Mouse (Mus musculus): Measurements from ENCODE around the gene D930007J09Rik. TPM values are rescaled to one million over a fixed set of nuclear protein-coding genes. Genes with fewer than 3 reads are reported as not detected.

Gene D930007J09Rik
- polyA plus RNA-seq, 1 experiment from 2014 or later: not detected

DNA sequence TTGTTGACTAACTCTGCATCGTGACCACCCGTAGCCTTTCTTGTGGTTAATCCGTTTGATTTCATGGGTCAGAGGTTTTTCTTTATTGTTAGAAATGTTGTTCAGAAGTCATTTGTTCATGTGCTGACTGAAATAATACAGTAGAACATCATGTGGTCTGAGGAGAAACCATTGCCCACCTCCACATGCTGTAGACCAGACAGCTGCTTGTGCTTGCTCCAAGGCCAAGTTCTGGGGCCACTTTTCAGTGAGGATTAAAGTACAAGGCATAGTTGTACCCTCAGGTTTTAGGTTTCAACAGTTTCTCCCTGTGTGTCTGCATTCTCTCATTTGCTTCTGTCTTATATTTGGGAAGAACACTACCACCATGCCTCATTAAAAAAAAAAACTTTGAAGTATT is 5.0 kb upstream of the D930007J09Rik start:
- Histone ChIP-seq H3K4me1 (peaks cover 16% of the 10 kb centered on the region), H3K9ac (no peak overlapping the region), H3K27me3 (no peaks in the 10 kb centered on the region), H3K4me3 (no peak overlapping the region), H3K9me3 (no peaks in the 10 kb centered on the region), H3K4me2 (no peak overlapping the region), H3K36me3 (peaks cover 33% of the 10 kb centered on the region), H3K27ac (no peak overlapping the region)
- no peak for ATAC-seq (ENCODE audit: borderline replicate concordance, extremely low read depth, low FRiP score, low TSS enrichment)
- WGBS: 88% methylated on average over 3 of the region's 3 CpGs

DNA sequence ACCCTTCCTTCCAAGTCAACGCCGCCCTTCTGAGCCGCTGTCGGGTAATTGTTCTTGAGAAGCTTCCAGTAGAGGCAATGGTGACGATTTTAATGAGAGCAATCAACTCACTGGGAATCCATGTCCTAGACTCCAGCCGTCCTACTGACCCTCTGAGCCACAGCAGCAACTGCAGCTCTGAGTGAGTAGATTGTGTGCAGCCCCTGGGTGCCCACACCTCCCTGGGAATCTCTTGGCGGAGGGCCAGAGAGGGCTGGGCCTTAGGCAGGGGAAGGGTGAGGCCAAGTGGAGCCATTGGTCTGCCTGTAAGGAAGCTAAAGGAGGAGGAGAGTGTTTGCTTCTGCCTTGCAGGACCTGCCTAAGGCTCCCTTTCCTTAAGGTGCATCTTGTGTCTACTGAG is 4.2 kb upstream of the D930007J09Rik start:
- Histone ChIP-seq H3K27ac (no peak overlapping the region), H3K9ac (no peak overlapping the region), H3K36me3 (peaks cover 30% of the 10 kb centered on the region), H3K9me3 (no peaks in the 10 kb centered on the region), H3K4me2 (no peak overlapping the region), H3K4me1 (peaks cover 16% of the 10 kb centered on the region), H3K4me3 (no peak overlapping the region), H3K27me3 (no peaks in the 10 kb centered on the region)
- WGBS: 82% methylated on average over 7 of the region's 7 CpGs
- ATAC-seq (ENCODE audit: borderline replicate concordance, extremely low read depth, low FRiP score, low TSS enrichment): no peak

DNA sequence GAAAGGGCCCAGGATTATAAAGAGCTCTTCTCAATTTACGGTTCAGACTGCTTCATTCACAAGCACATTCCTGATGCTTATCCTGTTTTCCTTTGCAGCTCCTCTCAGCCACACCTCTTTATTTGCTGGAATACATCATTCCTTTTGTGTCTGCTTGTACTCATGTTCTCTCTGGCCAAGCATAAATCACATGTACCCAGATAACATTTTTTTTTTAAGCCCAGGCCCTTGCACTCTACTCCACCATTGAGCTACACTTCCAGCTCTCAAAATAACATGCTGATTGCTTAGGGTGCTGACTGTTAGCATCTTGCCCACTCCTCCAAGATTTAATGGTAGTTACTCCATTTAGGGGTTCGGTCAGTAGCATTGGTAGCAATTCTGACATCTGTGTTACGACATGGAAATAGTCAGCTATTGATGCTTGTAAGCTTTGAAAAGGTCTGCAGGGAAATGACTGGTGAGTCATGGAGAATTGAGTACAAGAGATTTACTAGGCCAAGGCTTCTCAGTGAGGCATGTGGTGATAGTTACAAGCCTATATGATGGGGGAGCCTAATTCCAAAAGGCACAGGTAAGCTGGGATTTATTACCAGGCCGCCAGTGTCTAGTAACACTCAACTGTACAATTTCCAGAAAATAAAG is 1.2 kb upstream of the D930007J09Rik start:
- Histone ChIP-seq H3K9me3 (no peaks in the 10 kb centered on the region), H3K4me3 (peak overlapping the region; percentile 83), H3K36me3 (peaks cover 18% of the 10 kb centered on the region), H3K9ac (peak overlapping the region; percentile 79; the same call in 1 of the 2 replicates), H3K4me2 (peak overlapping the region; percentile 90), H3K27ac (no peak overlapping the region), H3K4me1 (peaks cover 21% of the 10 kb centered on the region), H3K27me3 (no peaks in the 10 kb centered on the region)
- 73% methylated on average over 4 of the region's 4 CpGs for WGBS
- no peak for ATAC-seq (ENCODE audit: borderline replicate concordance, extremely low read depth, low FRiP score, low TSS enrichment)

DNA sequence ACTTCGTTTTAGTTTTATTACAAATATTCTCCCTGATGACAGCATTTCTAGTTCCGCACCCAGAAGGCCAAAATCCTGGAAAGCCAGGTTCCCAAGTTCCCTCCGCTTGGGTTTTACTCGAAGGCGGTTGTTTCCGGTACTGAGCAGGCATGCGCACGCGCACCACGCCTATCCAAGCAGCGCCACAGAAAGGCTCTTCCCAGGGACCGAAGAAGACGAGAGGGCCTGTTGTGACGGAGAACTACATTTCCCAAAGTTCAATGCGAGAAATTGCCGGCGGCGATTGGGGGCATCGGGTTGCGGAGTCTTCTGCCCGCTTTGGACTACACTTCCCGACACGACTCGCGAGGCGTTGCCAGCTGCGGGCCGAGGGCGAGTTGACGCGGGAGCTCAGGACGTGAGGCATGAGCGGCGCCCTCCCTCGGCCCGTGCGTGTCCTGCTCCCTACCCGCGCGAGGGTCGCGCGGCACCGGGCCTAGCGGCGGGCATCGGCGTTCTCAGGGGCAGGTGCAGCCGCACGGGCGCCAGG is 892 bp downstream of the D930007J09Rik start, which contains the start of gene Wrnip1:
Gene Wrnip1 (plus strand): TSS at position 346 of the 529 bp plus-strand sequence.
- peak within 1 kb of the TSS; percentile 79 for H3K9ac ChIP-seq
- peaks cover 21% of the 10 kb centered on the region for H3K4me1 ChIP-seq
- peaks cover 8% of the 10 kb centered on the region for H3K36me3 ChIP-seq
- H3K4me3 ChIP-seq: peak within 1 kb of the TSS; percentile 83
- no peaks in the 10 kb centered on the region for H3K27me3 ChIP-seq
- peak; percentile 97 for ATAC-seq (ENCODE audit: borderline replicate concordance, extremely low read depth, low FRiP score, low TSS enrichment)
- under 1% methylated on average over 43 of the region's 51 CpGs for WGBS
- H3K27ac ChIP-seq: peak within 1 kb of the TSS; percentile 49
- H3K4me2 ChIP-seq: peak within 1 kb of the TSS; percentile 90
- no peaks in the 10 kb centered on the region for H3K9me3 ChIP-seq

DNA sequence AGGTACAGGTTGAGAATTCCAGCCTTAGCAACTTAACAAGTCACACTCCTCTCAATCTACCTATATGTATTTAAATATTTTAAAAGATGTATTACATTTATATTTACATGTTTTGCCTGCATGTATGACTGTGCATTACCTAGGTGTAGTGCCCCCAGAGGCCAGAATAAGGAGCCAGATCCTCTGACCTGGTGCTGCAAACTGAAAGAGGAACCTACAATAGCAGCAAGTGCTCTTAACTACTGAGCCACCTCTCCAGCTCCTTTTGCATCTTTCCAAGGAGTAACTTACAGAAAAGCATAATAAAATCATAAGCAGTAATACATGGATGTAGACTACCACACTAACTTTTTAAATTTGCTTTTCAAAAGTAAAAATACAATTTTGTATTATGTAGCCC is 1.8 kb downstream of the D930007J09Rik start:
- no peak for ATAC-seq (ENCODE audit: borderline replicate concordance, extremely low read depth, low FRiP score, low TSS enrichment)
- Histone ChIP-seq H3K4me3 (peak overlapping the region; percentile 83; the same call in 1 of the 2 replicates), H3K36me3 (no peaks in the 10 kb centered on the region), H3K9me3 (no peaks in the 10 kb centered on the region), H3K4me1 (peaks cover 21% of the 10 kb centered on the region), H3K27me3 (no peaks in the 10 kb centered on the region), H3K9ac (no peak overlapping the region), H3K27ac (no peak overlapping the region), H3K4me2 (peak overlapping the region; percentile 90)

DNA sequence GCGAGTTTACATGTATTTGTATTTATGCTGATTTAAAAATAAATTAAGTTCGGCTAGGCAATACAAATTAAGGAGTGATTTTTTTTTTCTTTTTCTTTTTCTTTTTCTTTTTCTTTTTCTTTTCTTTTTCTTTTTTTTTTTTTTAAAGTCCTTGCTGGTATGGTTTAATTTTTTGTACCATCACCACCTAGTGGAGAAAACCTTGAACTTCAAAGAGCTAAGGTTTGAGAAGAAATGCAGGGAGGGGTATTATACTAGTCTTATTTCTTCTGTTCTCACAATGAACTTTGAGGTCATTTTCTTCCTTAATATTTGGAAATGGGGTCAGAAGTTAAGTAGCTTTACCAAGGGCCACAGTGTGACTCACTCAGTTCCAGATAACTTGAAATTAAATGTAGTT is 3.5 kb downstream of the D930007J09Rik start:
- 41% methylated on average over 2 of the region's 2 CpGs for WGBS
- no peak for ATAC-seq (ENCODE audit: borderline replicate concordance, extremely low read depth, low FRiP score, low TSS enrichment)
- no peaks in the 10 kb centered on the region for H3K9me3 ChIP-seq

DNA sequence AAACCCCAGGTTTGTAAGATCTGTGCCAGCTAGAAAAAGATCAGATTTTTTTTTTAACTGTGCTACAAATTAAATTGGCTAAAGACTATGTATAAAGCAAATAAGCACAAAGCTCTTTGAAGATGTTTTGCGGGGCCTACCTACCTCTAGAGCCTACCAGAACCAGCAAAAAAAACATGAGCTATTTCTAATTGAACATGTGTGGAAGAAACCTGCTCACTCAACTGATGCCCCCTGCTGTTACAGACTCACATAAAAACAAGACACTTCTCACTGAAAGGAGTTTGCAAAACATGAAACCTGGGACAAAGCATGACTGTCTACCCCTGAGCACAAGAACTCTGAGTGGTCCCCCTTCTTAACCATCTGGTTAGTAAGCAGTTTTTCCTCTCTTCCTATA is 5.6 kb downstream of the D930007J09Rik start:
- ATAC-seq (ENCODE audit: borderline replicate concordance, extremely low read depth, low FRiP score, low TSS enrichment): no peak
- peaks cover 5% of the 10 kb centered on the region for H3K4me1 ChIP-seq
- no peaks in the 10 kb centered on the region for H3K27me3 ChIP-seq
- H3K9me3 ChIP-seq: no peaks in the 10 kb centered on the region
- no peak overlapping the region for H3K9ac ChIP-seq
- no peaks in the 10 kb centered on the region for H3K36me3 ChIP-seq
- H3K4me2 ChIP-seq: no peak overlapping the region
- no peak overlapping the region for H3K27ac ChIP-seq
- no peak overlapping the region for H3K4me3 ChIP-seq
- 87% methylated on average over 1 of the region's 1 CpGs for WGBS

More for the DNA sequence above, 3.5 kb downstream of the D930007J09Rik start:
- Histone ChIP-seq H3K27me3 (no peaks in the 10 kb centered on the region), H3K36me3 (no peaks in the 10 kb centered on the region), H3K4me2 (no peak overlapping the region), H3K4me1 (peaks cover 18% of the 10 kb centered on the region), H3K9ac (no peak overlapping the region), H3K4me3 (no peak overlapping the region), H3K27ac (no peak overlapping the region)

DNA sequence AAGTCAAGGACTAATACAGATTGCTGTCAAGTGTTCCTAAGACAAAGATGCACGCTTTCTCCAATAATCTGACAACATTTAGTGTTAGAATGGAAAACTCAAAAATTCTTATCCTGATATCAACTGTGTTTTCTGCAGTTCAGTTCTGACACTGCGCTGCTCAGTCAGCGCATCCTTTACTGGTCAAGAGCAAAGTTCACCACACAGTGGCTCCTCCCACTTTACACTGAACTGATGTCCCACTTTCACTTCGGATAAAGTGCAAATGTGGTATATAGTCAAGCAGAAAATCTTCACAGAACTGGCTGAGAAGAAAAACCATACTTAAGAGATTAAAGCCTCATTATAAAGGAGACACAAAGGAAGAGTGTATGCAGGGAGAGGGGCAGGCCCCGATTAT is 7.5 kb downstream of the D930007J09Rik start:
- H3K27me3 ChIP-seq: no peaks in the 10 kb centered on the region
- H3K4me1 ChIP-seq: no peaks in the 10 kb centered on the region
- no peak overlapping the region for H3K27ac ChIP-seq
- H3K9ac ChIP-seq: no peak overlapping the region
- ATAC-seq (ENCODE audit: borderline replicate concordance, extremely low read depth, low FRiP score, low TSS enrichment): no peak
- H3K4me3 ChIP-seq: no peak overlapping the region
- no peaks in the 10 kb centered on the region for H3K36me3 ChIP-seq
- no peak overlapping the region for H3K4me2 ChIP-seq
- no peaks in the 10 kb centered on the region for H3K9me3 ChIP-seq
- 82% methylated on average over 5 of the region's 5 CpGs for WGBS

DNA sequence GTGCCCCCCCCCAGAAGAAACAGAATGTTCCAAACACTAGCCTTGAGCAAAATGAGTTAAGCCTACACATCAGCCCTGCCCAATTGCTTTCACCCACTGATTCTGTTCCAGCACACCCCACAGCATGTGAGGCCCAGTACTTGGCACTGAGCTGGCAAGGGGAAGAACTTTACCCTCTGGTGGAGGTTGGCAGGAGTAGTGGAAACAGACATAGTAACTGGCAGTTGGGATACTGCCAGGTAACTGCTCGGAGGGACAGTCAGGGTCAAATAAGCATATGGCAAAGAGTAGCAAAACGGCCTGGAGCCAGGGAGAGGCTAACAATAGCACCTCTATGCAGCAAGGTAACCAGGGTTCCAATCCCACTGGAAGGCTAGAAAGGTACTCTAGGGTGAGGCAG is 8.0 kb downstream of the D930007J09Rik start:
- Histone ChIP-seq H3K27ac (no peak overlapping the region), H3K9ac (no peak overlapping the region), H3K36me3 (no peaks in the 10 kb centered on the region), H3K9me3 (no peaks in the 10 kb centered on the region), H3K4me1 (no peaks in the 10 kb centered on the region), H3K27me3 (no peaks in the 10 kb centered on the region), H3K4me3 (no peak overlapping the region), H3K4me2 (no peak overlapping the region)
- WGBS: 46% methylated on average over 2 of the region's 2 CpGs
- ATAC-seq (ENCODE audit: borderline replicate concordance, extremely low read depth, low FRiP score, low TSS enrichment): no peak

DNA sequence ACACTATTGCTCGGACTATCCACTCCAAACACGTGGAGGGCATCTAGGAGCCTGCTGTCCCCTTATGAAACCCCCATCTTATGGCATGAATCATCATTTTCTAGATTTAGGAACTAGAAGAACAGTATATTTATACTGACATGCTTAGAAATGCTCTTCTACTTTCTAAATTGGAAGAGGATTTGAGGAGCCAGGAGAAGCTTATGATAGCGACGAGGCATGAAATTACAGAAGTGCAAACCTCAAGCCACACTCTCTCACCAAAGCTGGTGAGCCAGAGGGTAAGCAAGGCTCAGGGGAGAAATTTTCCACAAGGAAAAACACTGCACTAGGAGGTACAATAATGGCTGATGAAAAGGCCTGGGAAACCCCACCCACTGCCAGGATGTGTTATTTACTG is 12.9 kb downstream of the D930007J09Rik start:
- H3K4me1 ChIP-seq: no peaks in the 10 kb centered on the region
- no peak overlapping the region for H3K4me3 ChIP-seq
- no peak for ATAC-seq (ENCODE audit: borderline replicate concordance, extremely low read depth, low FRiP score, low TSS enrichment)
- H3K36me3 ChIP-seq: no peaks in the 10 kb centered on the region
- H3K27ac ChIP-seq: no peak overlapping the region
- H3K4me2 ChIP-seq: no peak overlapping the region
- H3K9me3 ChIP-seq: no peaks in the 10 kb centered on the region
- no peak overlapping the region for H3K9ac ChIP-seq
- 75% methylated on average over 4 of the region's 4 CpGs for WGBS
- H3K27me3 ChIP-seq: no peaks in the 10 kb centered on the region

DNA sequence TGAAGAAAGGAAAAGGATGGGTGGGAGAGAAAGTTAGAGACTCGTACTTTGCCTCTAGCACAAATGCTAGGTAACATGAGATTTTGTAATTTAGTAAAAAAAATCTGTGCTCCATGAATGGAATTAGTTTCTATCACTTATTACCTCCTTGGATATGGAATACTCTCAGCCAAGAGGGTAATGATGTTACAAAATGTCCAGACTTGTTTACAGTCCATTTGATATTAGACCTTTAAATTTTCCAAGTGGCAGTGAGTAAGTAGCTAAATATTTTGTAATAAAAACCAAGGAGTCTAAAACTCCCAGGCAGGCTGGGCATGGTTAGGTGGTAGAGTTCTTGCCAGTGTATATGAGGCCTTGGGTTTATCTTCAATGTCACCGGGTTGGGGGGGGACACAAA is 15.1 kb downstream of the D930007J09Rik start:
- no peak for ATAC-seq (ENCODE audit: borderline replicate concordance, extremely low read depth, low FRiP score, low TSS enrichment)
- no peaks in the 10 kb centered on the region for H3K27me3 ChIP-seq
- H3K36me3 ChIP-seq: no peaks in the 10 kb centered on the region
- no peak overlapping the region for H3K9ac ChIP-seq
- WGBS: 33% methylated on average over 2 of the region's 2 CpGs
- no peaks in the 10 kb centered on the region for H3K9me3 ChIP-seq
- H3K4me1 ChIP-seq: no peaks in the 10 kb centered on the region
- no peak overlapping the region for H3K27ac ChIP-seq
- H3K4me2 ChIP-seq: no peak overlapping the region
- no peak overlapping the region for H3K4me3 ChIP-seq

DNA sequence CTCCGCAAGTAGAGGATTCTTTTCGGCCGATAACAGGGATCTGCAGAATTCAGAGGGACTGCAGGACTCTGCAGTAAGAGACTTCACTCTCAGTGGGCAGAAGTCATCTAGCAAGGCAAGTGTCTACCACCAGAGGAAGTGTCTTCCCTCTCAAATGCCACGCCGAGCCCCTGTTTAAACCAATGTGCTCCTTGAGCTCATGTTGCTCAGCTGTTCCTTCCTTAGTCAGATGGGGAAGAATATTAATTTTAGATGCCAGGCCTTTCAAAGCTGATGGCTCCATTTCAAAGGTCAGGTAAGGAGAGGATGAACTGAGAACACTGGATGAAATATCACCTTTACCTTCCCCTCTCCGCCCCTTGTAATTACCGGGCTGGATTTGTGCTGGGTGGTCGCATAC is 18.8 kb downstream of the D930007J09Rik start, which contains the start of gene Mylk4:
Gene Mylk4 (minus strand): TSS at position 139 of the 400 bp plus-strand sequence.
- WGBS: 70% methylated on average over 8 of the region's 8 CpGs
- Histone ChIP-seq H3K27ac (no peak within 1 kb of the TSS), H3K27me3 (no peaks in the 10 kb centered on the region), H3K36me3 (no peaks in the 10 kb centered on the region), H3K9me3 (no peaks in the 10 kb centered on the region), H3K4me3 (no peak within 1 kb of the TSS), H3K4me1 (no peaks in the 10 kb centered on the region), H3K9ac (no peak within 1 kb of the TSS), H3K4me2 (no peak within 1 kb of the TSS)
- no peak for ATAC-seq (ENCODE audit: borderline replicate concordance, extremely low read depth, low FRiP score, low TSS enrichment)
